Mouse (Mus musculus): ENCODE data around the gene Krt4. TPM values are rescaled to one million over a fixed set of nuclear protein-coding genes. Genes with fewer than 3 reads are reported as not detected.
A peak's percentile ranks its signal among the peaks of the same experiment; 100 is the strongest.

Gene Krt4
- polyA plus RNA-seq, 1 experiment from 2014 or later, result 0.07 TPM

DNA sequence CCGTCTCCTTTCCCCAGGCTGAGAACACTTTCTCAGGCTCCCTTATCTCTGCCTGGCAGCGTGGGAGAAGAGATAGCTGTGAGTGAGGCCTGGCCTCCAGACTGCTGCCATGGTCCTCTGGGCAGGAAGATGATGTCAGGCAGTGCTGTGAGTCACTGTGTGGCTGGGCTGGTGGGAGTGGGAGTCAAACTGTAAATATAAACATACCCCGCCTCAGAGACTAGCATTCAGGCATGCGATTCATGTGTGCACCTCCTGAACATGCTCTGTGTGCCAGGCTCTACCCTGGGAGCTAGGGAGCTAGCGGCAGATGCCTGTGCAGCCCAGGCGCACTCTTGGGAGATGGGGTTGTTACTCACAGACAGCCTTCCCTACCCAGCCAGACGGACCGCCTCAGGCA, 17.4 kb upstream of the Krt4 start:
- H3K27ac ChIP-seq (ENCODE audit: low read depth, low read length), result peak overlapping the region; percentile 38; the same call in 1 of the 2 replicates
- no peak overlapping the region for H3K4me3 ChIP-seq (ENCODE audit: low read depth, low read length)
- peak overlapping the region; percentile 7; the same call in 1 of the 2 replicates for H3K4me2 ChIP-seq
- WGBS (ENCODE audit: insufficient replicate concordance), result 30% methylated on average over 8 of the region's 8 CpGs
- no peaks in the 10 kb centered on the region for H3K36me3 ChIP-seq (ENCODE audit: control insufficient read depth, insufficient read depth, low read length)
- H3K27me3 ChIP-seq (ENCODE audit: control insufficient read depth, insufficient read depth, low read length), result no peaks in the 10 kb centered on the region
- ATAC-seq (replicated peaks; ENCODE audit: insufficient number of reproducible peaks, low FRiP score, low TSS enrichment), result no peak
- H3K9me3 ChIP-seq (replicated peaks; ENCODE audit: control insufficient read depth, low read length), result no peaks in the 10 kb centered on the region
- peaks cover 6% of the 10 kb centered on the region; the same call in 1 of the 2 replicates for H3K4me1 ChIP-seq (ENCODE audit: control insufficient read depth, insufficient read depth, low read length)
- no peak overlapping the region for H3K9ac ChIP-seq (ENCODE audit: low read depth, low read length)

DNA sequence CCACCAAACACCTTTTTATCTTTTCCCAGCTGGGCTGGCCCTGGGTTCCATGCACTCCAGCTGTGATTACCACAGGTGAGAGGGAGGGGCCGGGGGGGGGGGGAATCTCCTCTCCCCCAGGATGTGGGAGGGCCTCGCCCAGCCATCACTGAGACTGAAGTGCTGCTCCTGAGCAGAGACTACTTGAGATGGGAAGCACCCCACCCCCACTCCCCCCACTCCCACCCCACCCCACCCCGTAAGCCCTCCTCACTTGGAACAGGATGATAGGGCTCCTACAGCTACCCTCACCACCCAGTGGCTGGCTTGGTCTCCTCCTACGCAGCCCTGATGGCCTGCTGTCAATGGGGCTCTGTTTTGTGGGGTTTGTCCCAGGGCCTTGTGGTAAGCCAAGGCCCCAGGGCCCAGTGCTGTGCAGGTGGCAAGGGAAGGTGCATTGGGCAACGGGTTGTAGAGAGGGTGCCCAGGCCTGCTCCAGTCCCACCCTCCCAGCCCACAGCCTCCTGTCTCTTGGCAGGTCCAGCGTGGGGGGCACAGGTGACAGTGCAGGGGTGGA, 15.8 kb upstream of the Krt4 start, which contains the start of gene Krt79:
TSS of gene Krt79 (minus strand) at position 51 of the 556 bp plus-strand sequence.
- Histone ChIP-seq H3K36me3 (ENCODE audit: control insufficient read depth, insufficient read depth, low read length) (no peaks in the 10 kb centered on the region), H3K9me3 (replicated peaks; ENCODE audit: control insufficient read depth, low read length) (no peaks in the 10 kb centered on the region), H3K9ac (ENCODE audit: low read depth, low read length) (no peak within 1 kb of the TSS), H3K4me3 (ENCODE audit: low read depth, low read length) (no peak within 1 kb of the TSS), H3K4me1 (ENCODE audit: control insufficient read depth, insufficient read depth, low read length) (peaks cover 6% of the 10 kb centered on the region; the same call in 1 of the 2 replicates), H3K27me3 (ENCODE audit: control insufficient read depth, insufficient read depth, low read length) (no peaks in the 10 kb centered on the region), H3K4me2 (no peak within 1 kb of the TSS), H3K27ac (ENCODE audit: low read depth, low read length) (no peak within 1 kb of the TSS)
- WGBS (ENCODE audit: insufficient replicate concordance), result 45% methylated on average over 5 of the region's 6 CpGs
- ATAC-seq (replicated peaks; ENCODE audit: insufficient number of reproducible peaks, low FRiP score, low TSS enrichment), result no peak

DNA sequence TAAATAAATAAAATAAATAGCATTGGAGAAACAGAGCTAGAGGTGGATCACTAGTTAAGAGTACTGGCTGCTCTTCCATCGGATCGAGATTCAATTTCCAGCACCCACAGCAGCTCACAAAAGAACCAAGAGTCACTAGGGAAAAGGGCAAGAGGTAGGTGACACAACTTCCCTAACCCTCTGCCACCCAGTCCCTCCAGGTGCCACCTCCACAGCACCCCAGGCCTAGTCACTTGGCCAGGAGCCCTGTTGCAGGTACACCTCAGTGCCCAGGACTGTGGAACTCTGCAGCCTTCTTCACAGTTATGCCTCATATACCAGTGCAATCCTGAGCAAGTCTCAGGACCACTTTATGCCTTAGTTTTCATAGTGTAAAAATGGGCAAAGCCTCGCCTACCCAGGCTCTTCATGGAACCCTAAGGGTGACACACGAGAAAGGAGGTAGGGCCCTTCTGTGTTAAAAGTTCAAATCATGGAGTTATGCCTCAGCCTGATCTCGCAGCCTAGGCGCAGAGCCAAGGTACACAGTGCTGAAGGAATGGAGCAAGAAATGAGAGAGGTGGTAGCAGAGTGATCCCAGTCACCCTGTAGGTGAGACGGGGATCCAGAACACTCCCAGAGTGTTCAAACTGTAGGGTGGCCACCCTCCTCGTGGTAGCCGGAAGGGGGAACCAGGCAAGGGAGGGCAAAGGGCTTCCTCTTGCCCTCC, 14.2 kb upstream of the Krt4 start:
- Histone ChIP-seq H3K4me1 (ENCODE audit: control insufficient read depth, insufficient read depth, low read length) (peaks cover 6% of the 10 kb centered on the region; the same call in 1 of the 2 replicates), H3K4me2 (no peak overlapping the region), H3K9ac (ENCODE audit: low read depth, low read length) (no peak overlapping the region), H3K36me3 (ENCODE audit: control insufficient read depth, insufficient read depth, low read length) (no peaks in the 10 kb centered on the region), H3K9me3 (replicated peaks; ENCODE audit: control insufficient read depth, low read length) (no peaks in the 10 kb centered on the region), H3K27me3 (ENCODE audit: control insufficient read depth, insufficient read depth, low read length) (no peaks in the 10 kb centered on the region), H3K27ac (ENCODE audit: low read depth, low read length) (no peak overlapping the region), H3K4me3 (ENCODE audit: low read depth, low read length) (no peak overlapping the region)
- no peak for ATAC-seq (replicated peaks; ENCODE audit: insufficient number of reproducible peaks, low FRiP score, low TSS enrichment)
- WGBS (ENCODE audit: insufficient replicate concordance), result 76% methylated on average over 9 of the region's 9 CpGs

DNA sequence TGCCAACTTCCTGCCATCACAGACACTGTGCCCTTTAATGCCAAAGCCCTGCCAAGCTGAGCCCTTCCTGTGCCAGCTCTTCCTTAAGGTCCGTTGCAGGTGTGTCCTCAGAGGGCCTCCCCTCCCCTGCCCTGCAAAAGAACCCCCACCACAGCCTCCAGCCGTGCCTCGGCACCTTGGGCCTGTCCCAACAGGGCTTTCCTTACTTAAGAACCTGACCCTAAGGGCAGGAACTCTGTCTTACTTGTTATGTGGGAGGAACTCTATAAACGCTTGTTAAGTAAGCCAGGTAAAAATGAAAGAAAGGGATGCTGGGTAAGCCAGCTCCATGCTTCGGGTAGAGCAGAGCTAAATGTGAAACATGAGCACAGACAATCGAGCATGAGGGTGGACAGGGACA, 8.5 kb upstream of the Krt4 start:
- Histone ChIP-seq H3K36me3 (ENCODE audit: control insufficient read depth, insufficient read depth, low read length) (no peaks in the 10 kb centered on the region), H3K9ac (ENCODE audit: low read depth, low read length) (no peak overlapping the region), H3K4me2 (no peak overlapping the region), H3K27me3 (ENCODE audit: control insufficient read depth, insufficient read depth, low read length) (0 out of 2 replicates have a peak, but pooled peaks cover 7% of the 10 kb centered on the region), H3K9me3 (replicated peaks; ENCODE audit: control insufficient read depth, low read length) (no peaks in the 10 kb centered on the region), H3K27ac (ENCODE audit: low read depth, low read length) (no peak overlapping the region), H3K4me1 (ENCODE audit: control insufficient read depth, insufficient read depth, low read length) (0 out of 2 replicates have a peak, but pooled peaks cover 14% of the 10 kb centered on the region), H3K4me3 (ENCODE audit: low read depth, low read length) (no peak overlapping the region)
- 65% methylated on average over 6 of the region's 6 CpGs for WGBS (ENCODE audit: insufficient replicate concordance)
- no peak for ATAC-seq (replicated peaks; ENCODE audit: insufficient number of reproducible peaks, low FRiP score, low TSS enrichment)

DNA sequence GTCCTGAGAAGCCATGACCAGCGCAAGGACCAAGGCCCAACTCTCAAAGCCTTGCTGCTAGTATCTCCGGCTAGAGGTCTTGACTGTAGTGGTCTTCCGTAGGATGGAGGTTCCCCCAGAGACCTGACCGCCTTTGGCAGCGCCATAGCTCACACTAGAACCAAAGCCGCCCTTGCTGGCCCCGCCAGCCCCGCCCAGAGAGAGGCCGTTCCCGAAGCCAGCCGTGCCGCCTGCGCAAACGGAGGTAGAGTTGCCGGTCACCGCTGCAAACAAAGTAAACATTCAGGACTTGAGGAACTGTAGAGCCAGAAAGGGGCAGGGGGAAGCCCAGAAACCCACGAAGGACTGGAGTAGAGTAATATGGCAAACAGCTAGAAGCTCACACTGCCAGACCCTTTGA, 5.1 kb upstream of the Krt4 start:
- ATAC-seq (replicated peaks; ENCODE audit: insufficient number of reproducible peaks, low FRiP score, low TSS enrichment), result no peak
- Histone ChIP-seq H3K4me1 (ENCODE audit: control insufficient read depth, insufficient read depth, low read length) (0 out of 2 replicates have a peak, but pooled peaks cover 14% of the 10 kb centered on the region), H3K9ac (ENCODE audit: low read depth, low read length) (peak overlapping the region; percentile 55; the same call in 1 of the 2 replicates), H3K4me3 (ENCODE audit: low read depth, low read length) (peak overlapping the region; percentile 32), H3K9me3 (replicated peaks; ENCODE audit: control insufficient read depth, low read length) (no peaks in the 10 kb centered on the region), H3K4me2 (peak overlapping the region; percentile 70), H3K36me3 (ENCODE audit: control insufficient read depth, insufficient read depth, low read length) (no peaks in the 10 kb centered on the region), H3K27ac (ENCODE audit: low read depth, low read length) (no peak overlapping the region), H3K27me3 (ENCODE audit: control insufficient read depth, insufficient read depth, low read length) (0 out of 2 replicates have a peak, but pooled peaks cover 7% of the 10 kb centered on the region)
- under 1% methylated on average over 17 of the region's 17 CpGs for WGBS (ENCODE audit: insufficient replicate concordance)

DNA sequence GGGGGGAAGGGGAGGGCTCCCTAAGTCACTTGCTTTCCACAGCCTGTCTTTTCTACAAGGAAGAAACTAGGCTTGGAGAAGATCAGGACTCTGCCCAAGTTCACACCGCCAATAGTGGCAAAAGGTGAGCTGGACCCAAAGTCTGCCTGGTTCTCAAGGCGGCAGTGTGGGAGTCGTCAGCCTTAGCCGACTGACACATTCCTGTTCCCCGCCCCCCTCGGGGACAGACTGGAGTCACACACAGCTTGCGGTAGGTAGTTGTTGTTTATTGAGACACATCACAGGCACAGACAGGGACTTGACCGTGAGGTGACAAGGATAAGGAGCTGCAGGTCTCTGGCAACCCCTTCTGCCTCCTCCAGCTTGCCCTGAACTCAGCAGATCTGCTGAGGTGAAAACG, 4.6 kb upstream of the Krt4 start:
- Histone ChIP-seq H3K27me3 (ENCODE audit: control insufficient read depth, insufficient read depth, low read length) (0 out of 2 replicates have a peak, but pooled peaks cover 7% of the 10 kb centered on the region), H3K36me3 (ENCODE audit: control insufficient read depth, insufficient read depth, low read length) (no peaks in the 10 kb centered on the region), H3K27ac (ENCODE audit: low read depth, low read length) (no peak overlapping the region), H3K4me1 (ENCODE audit: control insufficient read depth, insufficient read depth, low read length) (0 out of 2 replicates have a peak, but pooled peaks cover 14% of the 10 kb centered on the region), H3K4me3 (ENCODE audit: low read depth, low read length) (peak overlapping the region; percentile 32), H3K9me3 (replicated peaks; ENCODE audit: control insufficient read depth, low read length) (no peaks in the 10 kb centered on the region), H3K9ac (ENCODE audit: low read depth, low read length) (0 out of 2 replicates have a peak overlapping the region, but pooled peaks have one; percentile 55), H3K4me2 (peak overlapping the region; percentile 70)
- 7% methylated on average over 9 of the region's 9 CpGs for whole genome bisulfite sequencing (ENCODE audit: insufficient replicate concordance)
- ATAC-seq (replicated peaks; ENCODE audit: insufficient number of reproducible peaks, low FRiP score, low TSS enrichment), result no peak

DNA sequence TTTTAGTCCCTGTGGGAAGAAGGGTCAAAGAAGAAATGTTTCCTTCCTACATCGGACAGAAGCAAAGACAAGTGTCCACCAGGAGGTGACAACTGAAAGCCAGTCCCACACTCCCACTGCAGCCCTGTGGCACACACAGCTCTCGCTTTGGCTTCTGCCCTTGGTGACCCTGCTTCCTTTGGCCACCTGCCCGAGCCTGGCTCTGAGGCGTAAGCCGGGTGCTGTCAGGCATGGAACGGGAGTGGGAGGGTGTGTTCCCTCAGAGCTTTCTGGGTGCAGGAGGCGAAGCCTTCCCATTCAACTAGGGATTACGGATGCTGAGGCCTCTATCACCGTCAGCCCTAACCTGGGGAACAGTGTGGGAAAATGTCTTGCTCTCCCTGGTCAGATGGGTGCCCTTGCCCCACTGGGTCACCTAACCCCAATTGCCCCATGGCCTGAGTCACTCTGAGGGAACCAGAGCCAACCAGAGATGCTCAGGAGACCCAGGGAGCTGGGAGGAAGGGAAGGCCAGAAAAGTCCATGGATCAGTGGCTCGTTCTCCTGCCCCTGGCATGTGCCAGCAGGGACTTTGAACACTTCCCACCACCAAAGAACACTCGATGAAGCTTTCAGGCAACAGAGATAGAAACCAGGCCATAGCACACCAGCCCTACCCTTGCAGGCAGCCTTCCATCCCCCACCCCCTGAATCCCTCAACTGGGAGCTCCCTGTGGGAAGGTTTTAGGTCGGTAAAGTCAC, 3.0 kb upstream of the Krt4 start:
- H3K9me3 ChIP-seq (replicated peaks; ENCODE audit: control insufficient read depth, low read length), result no peaks in the 10 kb centered on the region
- no peak overlapping the region for H3K27ac ChIP-seq (ENCODE audit: low read depth, low read length)
- H3K9ac ChIP-seq (ENCODE audit: low read depth, low read length), result no peak overlapping the region
- H3K36me3 ChIP-seq (ENCODE audit: control insufficient read depth, insufficient read depth, low read length), result no peaks in the 10 kb centered on the region
- no peak overlapping the region for H3K4me2 ChIP-seq
- H3K27me3 ChIP-seq (ENCODE audit: control insufficient read depth, insufficient read depth, low read length), result 0 out of 2 replicates have a peak, but pooled peaks cover 7% of the 10 kb centered on the region
- no peak overlapping the region for H3K4me3 ChIP-seq (ENCODE audit: low read depth, low read length)
- no peak for ATAC-seq (replicated peaks; ENCODE audit: insufficient number of reproducible peaks, low FRiP score, low TSS enrichment)
- 67% methylated on average over 12 of the region's 12 CpGs for WGBS (ENCODE audit: insufficient replicate concordance)
- H3K4me1 ChIP-seq (ENCODE audit: control insufficient read depth, insufficient read depth, low read length), result 0 out of 2 replicates have a peak, but pooled peaks cover 14% of the 10 kb centered on the region

DNA sequence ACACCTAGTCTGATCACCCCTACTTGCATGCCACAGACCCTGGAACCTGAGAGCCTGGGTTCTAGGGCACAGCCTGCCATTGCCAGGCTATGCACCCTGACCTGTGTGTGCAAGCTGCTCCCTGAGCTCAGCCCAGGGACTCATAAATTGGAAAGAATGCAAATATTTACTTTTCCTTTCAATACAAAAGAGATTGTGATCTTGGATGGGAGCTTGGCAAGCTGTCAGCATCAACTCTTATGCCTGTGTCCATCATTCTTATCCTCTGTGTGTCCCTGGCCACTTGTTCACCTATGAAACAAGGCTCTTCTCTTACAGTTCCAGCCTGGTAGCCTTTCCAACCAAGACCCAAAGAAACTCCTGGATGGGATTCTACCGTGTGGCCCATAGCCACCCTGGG, 506 bp upstream of the Krt4 start:
- no peak for ATAC-seq (replicated peaks; ENCODE audit: insufficient number of reproducible peaks, low FRiP score, low TSS enrichment)
- 0 out of 2 replicates have a peak, but pooled peaks cover 10% of the 10 kb centered on the region for H3K4me1 ChIP-seq (ENCODE audit: control insufficient read depth, insufficient read depth, low read length)
- WGBS (ENCODE audit: insufficient replicate concordance), result 68% methylated on average over 1 of the region's 1 CpGs
- no peak overlapping the region for H3K4me3 ChIP-seq (ENCODE audit: low read depth, low read length)
- no peaks in the 10 kb centered on the region for H3K9me3 ChIP-seq (replicated peaks; ENCODE audit: control insufficient read depth, low read length)
- H3K27ac ChIP-seq (ENCODE audit: low read depth, low read length), result no peak overlapping the region
- no peaks in the 10 kb centered on the region for H3K27me3 ChIP-seq (ENCODE audit: control insufficient read depth, insufficient read depth, low read length)
- no peak overlapping the region for H3K9ac ChIP-seq (ENCODE audit: low read depth, low read length)
- H3K36me3 ChIP-seq (ENCODE audit: control insufficient read depth, insufficient read depth, low read length), result no peaks in the 10 kb centered on the region
- H3K4me2 ChIP-seq, result no peak overlapping the region
